Mouse (Mus musculus): ENCODE results near the gene Trim24. TPM values are rescaled to one million over a fixed set of nuclear protein-coding genes. Genes with fewer than 3 reads are reported as not detected.

Trim24 gene
- 10 to 100 TPM; 16.3 to 17.0 TPM for total RNA-seq (2023)

DNA sequence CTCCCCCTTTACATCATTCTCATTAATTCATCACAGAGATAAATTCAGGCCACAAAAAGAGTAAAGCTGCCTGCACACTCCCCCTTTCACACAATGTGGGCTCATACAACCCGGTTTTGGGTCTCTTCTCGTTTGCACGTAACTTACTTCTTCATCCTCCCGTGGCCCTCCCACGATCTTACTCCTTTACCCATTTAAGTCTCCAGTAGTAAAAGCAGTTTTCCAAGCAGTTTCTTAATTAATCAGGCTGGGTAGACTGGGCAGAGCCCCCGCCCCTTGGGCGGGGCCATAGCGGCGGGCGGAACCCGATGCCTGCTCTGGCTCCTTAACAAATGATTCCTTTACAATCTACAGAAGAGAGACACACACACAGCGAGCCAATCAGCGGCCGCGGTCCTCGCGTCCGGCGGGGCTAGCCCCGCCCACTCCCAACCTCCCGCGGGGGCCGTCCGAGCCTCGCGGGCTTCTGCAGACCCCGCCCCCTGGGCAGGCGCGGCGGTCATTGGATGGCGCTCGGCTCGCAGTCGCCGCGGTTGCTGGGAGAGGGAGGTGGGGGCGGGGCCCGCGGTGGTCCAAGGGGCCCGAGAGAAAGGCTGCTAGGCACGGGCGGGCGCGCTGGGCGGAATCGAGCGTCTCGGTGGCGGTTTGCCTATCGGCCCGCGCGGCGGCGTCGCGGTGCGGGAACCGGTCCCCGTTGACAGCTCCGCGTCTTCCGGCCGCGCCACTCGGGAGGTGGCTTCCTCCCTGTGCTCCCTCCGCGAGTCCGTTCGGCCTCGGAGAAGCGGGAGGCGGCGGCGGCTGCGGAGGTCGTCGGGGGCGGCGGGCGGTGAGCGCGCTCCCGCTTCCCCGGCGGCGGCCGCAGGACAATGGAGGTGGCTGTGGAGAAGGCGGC is at the start of gene Trim24:
TSS of gene Trim24 (plus strand) at position 567 of the 892 bp plus-strand sequence.

Other genes starting within 250 kb of the Trim24 start
- gene Svopl, start 176.2 kb downstream of the Trim24 start, total RNA-seq (2023) = not detected
- gene Tmem213, start 238.4 kb downstream of the Trim24 start, total RNA-seq (2023) = not detected